23 mouse cellular contexts compared by ENCODE assay signal in the genomic region with DNA sequence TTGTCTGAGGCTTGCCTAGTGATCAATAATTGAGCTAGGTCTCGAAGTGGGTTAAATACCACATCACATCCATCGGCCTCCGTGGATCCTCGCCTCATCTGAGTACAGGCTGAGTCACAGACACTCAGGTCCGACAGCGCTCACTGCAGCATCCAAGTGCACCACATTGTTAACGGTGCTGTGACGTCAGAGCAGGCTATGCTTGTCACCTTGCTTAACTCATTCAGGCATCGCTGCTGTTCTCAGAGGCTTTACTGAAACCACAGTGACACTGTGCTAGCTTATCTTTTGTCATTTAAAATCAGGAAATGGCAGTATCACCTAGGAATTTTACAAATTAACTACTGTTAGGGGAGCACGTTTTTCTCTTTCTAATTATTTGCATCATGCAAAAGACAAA. TPM values are rescaled to one million over a fixed set of nuclear protein-coding genes. Genes with fewer than 3 reads are reported as not detected.
DNase-seq lines count a peak whose midpoint lies in the region; ATAC-seq lines count a peak whose summit lies in the region.
"Had no signal": no experiment of that assay in that cellular context is flagged by ENCODE, and none has a peak within 500 bp of the region (broad histone marks: within the 10 kb centered on the region; RNA-seq: fewer than 3 reads in every experiment).

No protein-coding gene starts in this region.

- no peak overlapping the region for H3K4me3 ChIP-seq in midbrain, embryonic 15.5 days
- no peak overlapping the region for H3K4me3 ChIP-seq in midbrain, embryonic 10.5 days
- no peak overlapping the region for H3K4me3 ChIP-seq in midbrain, embryonic 16.5 days (ENCODE audit: low read depth, low read length)
- H3K4me3 ChIP-seq in limb, embryonic 10.5 days: no peak overlapping the region
- H3K4me3 ChIP-seq: embryonic facial prominence, embryonic 12.5 days; gastrocnemius, adult 2 months; heart, embryonic 15.5 days; hindbrain, embryonic 15.5 days; liver, embryonic 15.5 days; lung, embryonic 15.5 days; midbrain, embryonic 12.5 days had no signal

- peak; percentile 72 for ATAC-seq in frontal cortex, adult (ENCODE audit: low TSS enrichment)
- 0 out of 2 replicates have a peak, but pooled peaks have one; percentile 34 for ATAC-seq in midbrain, embryonic 15.5 days (replicated peaks)
- peak; percentile 46; the same call in 1 of the 2 replicates for ATAC-seq in midbrain, embryonic 16.5 days

- no peak overlapping the region for H3K27ac ChIP-seq in midbrain, embryonic 15.5 days
- H3K27ac ChIP-seq in midbrain, embryonic 10.5 days (replicated peaks): no peak overlapping the region
- H3K27ac ChIP-seq in midbrain, embryonic 16.5 days (ENCODE audit: low read length): no peak overlapping the region
- no peak overlapping the region for H3K27ac ChIP-seq in limb, embryonic 10.5 days
- H3K27ac ChIP-seq: embryonic facial prominence, embryonic 12.5 days; gastrocnemius, adult 2 months; heart, embryonic 15.5 days; hindbrain, embryonic 15.5 days; kidney, postnatal 0 days; liver, embryonic 15.5 days; lung, embryonic 15.5 days; midbrain, embryonic 12.5 days had no signal

- no peak overlapping the region for H3K9ac ChIP-seq in midbrain, embryonic 15.5 days
- H3K9ac ChIP-seq in midbrain, embryonic 16.5 days (ENCODE audit: low read depth, low read length): no peak overlapping the region
- H3K9ac ChIP-seq: embryonic facial prominence, embryonic 12.5 days; heart, embryonic 15.5 days; hindbrain, embryonic 15.5 days; liver, embryonic 15.5 days; lung, embryonic 15.5 days; midbrain, embryonic 12.5 days had no signal

- no peaks in the 10 kb centered on the region; the same call in 1 of the 2 replicates for H3K4me1 ChIP-seq in midbrain, embryonic 15.5 days
- H3K4me1 ChIP-seq in midbrain, embryonic 10.5 days: no peaks in the 10 kb centered on the region
- H3K4me1 ChIP-seq in midbrain, embryonic 16.5 days (ENCODE audit: control insufficient read depth, insufficient read depth, low read length): 0 out of 2 replicates have a peak, but pooled peaks cover 4% of the 10 kb centered on the region
- no peaks in the 10 kb centered on the region for H3K4me1 ChIP-seq in limb, embryonic 10.5 days
- H3K4me1 ChIP-seq: embryonic facial prominence, embryonic 12.5 days; hindbrain, embryonic 15.5 days; midbrain, embryonic 12.5 days had no signal

- peaks cover 10% of the 10 kb centered on the region; the same call in 1 of the 2 replicates for H3K36me3 ChIP-seq in midbrain, embryonic 15.5 days (replicated peaks)
- H3K36me3 ChIP-seq in midbrain, embryonic 10.5 days: peaks cover 90% of the 10 kb centered on the region
- H3K36me3 ChIP-seq in midbrain, embryonic 16.5 days (ENCODE audit: control insufficient read depth, insufficient read depth, low read length): peaks cover 6% of the 10 kb centered on the region; the same call in 1 of the 2 replicates
- peaks cover 94% of the 10 kb centered on the region for H3K36me3 ChIP-seq in limb, embryonic 10.5 days

- DNase-seq in frontal cortex, postnatal 10 days (ENCODE audit: low spot score in 2 of 2): no peak
- no peak for DNase-seq in midbrain, embryonic 10.5 days (ENCODE audit: low spot score)
- peak; percentile 76 for DNase-seq in brain, adult 2 months (ENCODE audit: low read depth, low spot score)
- DNase-seq in limb, embryonic 10.5 days (ENCODE audit: low spot score): no peak
- DNase-seq in cerebellum, postnatal 14 days: no peak
- DNase-seq: cerebellum, adult 11-12 months; cerebellum, postnatal 10 days; gastrocnemius, adult 2 months; heart, postnatal 4 days; kidney, adult 2 months; liver; lung, postnatal 36 days; thymus, postnatal 36 days had no signal

- no peaks in the 10 kb centered on the region for H3K27me3 ChIP-seq in midbrain, embryonic 15.5 days (replicated peaks)
- H3K27me3 ChIP-seq in midbrain, embryonic 10.5 days (ENCODE audit: low read depth, poor library complexity, severe bottlenecking): no peaks in the 10 kb centered on the region
- H3K27me3 ChIP-seq in midbrain, embryonic 16.5 days (ENCODE audit: control insufficient read depth, insufficient read depth, low read depth, low read length): no peaks in the 10 kb centered on the region
- H3K27me3 ChIP-seq in limb, embryonic 10.5 days (ENCODE audit: low read depth, poor library complexity, severe bottlenecking): no peaks in the 10 kb centered on the region
- H3K27me3 ChIP-seq: embryonic facial prominence, embryonic 12.5 days; heart, embryonic 15.5 days; hindbrain, embryonic 15.5 days; liver, embryonic 15.5 days; lung, embryonic 15.5 days; midbrain, embryonic 12.5 days had no signal

- no peaks in the 10 kb centered on the region for H3K9me3 ChIP-seq in midbrain, embryonic 15.5 days
- H3K9me3 ChIP-seq in midbrain, embryonic 10.5 days (replicated peaks): no peaks in the 10 kb centered on the region
- no peaks in the 10 kb centered on the region for H3K9me3 ChIP-seq in midbrain, embryonic 16.5 days (replicated peaks; ENCODE audit: control insufficient read depth, low read length, poor library complexity, severe bottlenecking)
- H3K9me3 ChIP-seq in limb, embryonic 10.5 days (replicated peaks): no peaks in the 10 kb centered on the region
- H3K9me3 ChIP-seq: embryonic facial prominence, embryonic 12.5 days; heart, embryonic 15.5 days; hindbrain, embryonic 15.5 days; liver, embryonic 15.5 days; lung, embryonic 15.5 days; midbrain, embryonic 12.5 days had no signal

- WGBS in midbrain, embryonic 15.5 days: 80% methylated on average over 10 of the region's 10 CpGs
- 89% methylated on average over 10 of the region's 10 CpGs for WGBS in midbrain, embryonic 10.5 days
- 78% methylated on average over 10 of the region's 10 CpGs for WGBS in midbrain, embryonic 16.5 days
- WGBS in limb, embryonic 10.5 days: 89% methylated on average over 10 of the region's 10 CpGs

- no peak overlapping the region for H3K4me2 ChIP-seq in midbrain, embryonic 15.5 days
- H3K4me2 ChIP-seq in midbrain, embryonic 16.5 days (ENCODE audit: low read length): no peak overlapping the region
- H3K4me2 ChIP-seq: embryonic facial prominence, embryonic 12.5 days; heart, embryonic 15.5 days; hindbrain, embryonic 15.5 days; liver, embryonic 15.5 days; lung, embryonic 15.5 days; midbrain, embryonic 12.5 days had no signal

RNA-seq across cellular contexts. Expression of gene Spin1, which starts 30.5 kb away (rescaled TPM):
- polyA plus RNA-seq in midbrain, embryonic 15.5 days (2015; fragmentation: Nextera tagmentation; extraction: Ambion mirVana): 169 and 176 TPM in 2 replicates
- polyA plus RNA-seq in midbrain, embryonic 10.5 days (2016; fragmentation: Nextera tagmentation; extraction: Ambion mirVana): 73.8 and 84.8 TPM in 2 replicates
- polyA plus RNA-seq in midbrain, embryonic 16.5 days (2015; fragmentation: Nextera tagmentation; extraction: Ambion mirVana): 181 and 183 TPM in 2 replicates
- 91.7 and 127 TPM in 2 replicates for polyA plus RNA-seq in limb, embryonic 10.5 days (2016; fragmentation: Nextera tagmentation; extraction: Ambion mirVana)

RNA-seq across cellular contexts. Expression of gene Nxnl2, which starts 39.6 kb away (rescaled TPM):
- polyA plus RNA-seq in midbrain, embryonic 15.5 days (2015; fragmentation: Nextera tagmentation; extraction: Ambion mirVana): 2.0 and 2.7 TPM in 2 replicates
- polyA plus RNA-seq in midbrain, embryonic 10.5 days (2016; fragmentation: Nextera tagmentation; extraction: Ambion mirVana): 0.30 and 0.70 TPM in 2 replicates
- polyA plus RNA-seq in midbrain, embryonic 16.5 days (2015; fragmentation: Nextera tagmentation; extraction: Ambion mirVana): 3.2 and 3.9 TPM in 2 replicates
- 0.75 and 2.0 TPM in 2 replicates for polyA plus RNA-seq in limb, embryonic 10.5 days (2016; fragmentation: Nextera tagmentation; extraction: Ambion mirVana)
